Mouse (Mus musculus) heart, adult 18-20 months (tissue): ENCODE results near the gene Tmpo. TPM values are rescaled to one million over a fixed set of nuclear protein-coding genes. Genes with fewer than 3 reads are reported as not detected.

Experiments used
- DNase-seq, 2 experiments: peaks; one replicate each; pipeline ENCODE4 v3.0.0; 2021 to 2022; ENCODE audit warnings: mixed read lengths in 1 of 2
- long read RNA-seq, 2 experiments: library from polyadenylated mRNA; stranded (forward); transcript quantifications; one replicate each; pipeline ENCODE4 v2.0.0; 2021
- total RNA-seq, 2 experiments: library from RNA; stranded (reverse); gene quantifications; 2 replicates each; pipeline ENCODE4 v1.2.3; 2021

Gene Tmpo
- total RNA-seq, result 10 to 100 TPM; 34.0 to 42.4 TPM
- long read RNA-seq, experiment 1, transcript Tmpo-204 (7 exons, 1,953 nt), result major isoform, 6 of 19 reads
- long read RNA-seq, experiment 1, transcript Tmpo-201 (4 exons, 3,772 nt), result minor isoform, 5 of 19 reads
- long read RNA-seq, experiment 1, partial matches to known transcripts, result 0 of 19 reads
- long read RNA-seq, experiment 1, other reads (novel, unspliced or antisense), result 0 of 19 reads
- long read RNA-seq, experiment 2, transcript Tmpo-205 (6 exons, 1,842 nt), result major isoform, 5 of 11 reads
- long read RNA-seq, experiment 2, partial matches to known transcripts, result 0 of 11 reads
- long read RNA-seq, experiment 2, other reads (novel, unspliced or antisense), result 1 of 11 reads

DNA sequence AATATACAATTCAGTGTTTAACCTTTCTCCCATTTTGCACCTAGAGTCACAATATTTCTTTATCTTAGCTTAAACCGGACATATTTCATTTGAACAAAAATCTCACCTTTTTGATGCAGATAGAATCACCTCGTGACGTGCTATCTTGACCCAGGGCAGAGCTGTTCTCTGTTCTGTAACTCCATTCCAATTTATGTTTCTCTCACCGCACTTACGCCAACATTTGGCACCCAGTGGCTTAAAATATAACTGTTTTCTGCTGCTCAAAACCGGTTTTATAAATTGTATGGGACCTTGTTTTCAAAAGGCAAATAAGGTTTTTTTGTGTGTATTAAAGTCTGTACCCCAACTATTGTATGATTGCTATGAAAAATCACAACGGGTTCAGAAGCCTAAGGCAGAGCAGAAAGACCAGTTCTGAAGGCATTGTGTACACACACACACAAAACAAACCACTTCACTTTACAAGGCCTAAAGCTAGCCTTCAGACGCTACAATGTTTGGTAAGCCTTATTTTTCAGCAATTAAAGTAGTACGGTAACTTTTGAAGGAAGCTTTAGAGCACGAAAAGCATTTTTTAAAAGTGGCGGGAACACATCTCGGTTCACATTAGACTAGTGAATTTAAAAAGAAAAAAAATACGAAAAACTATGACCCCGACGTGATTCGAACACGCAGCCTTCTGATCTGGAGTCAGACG is at the start of gene Tmpo:
TSS of gene Tmpo (minus strand) at position 555 of the 700 bp plus-strand sequence.
- no peak for DNase-seq

DNA sequence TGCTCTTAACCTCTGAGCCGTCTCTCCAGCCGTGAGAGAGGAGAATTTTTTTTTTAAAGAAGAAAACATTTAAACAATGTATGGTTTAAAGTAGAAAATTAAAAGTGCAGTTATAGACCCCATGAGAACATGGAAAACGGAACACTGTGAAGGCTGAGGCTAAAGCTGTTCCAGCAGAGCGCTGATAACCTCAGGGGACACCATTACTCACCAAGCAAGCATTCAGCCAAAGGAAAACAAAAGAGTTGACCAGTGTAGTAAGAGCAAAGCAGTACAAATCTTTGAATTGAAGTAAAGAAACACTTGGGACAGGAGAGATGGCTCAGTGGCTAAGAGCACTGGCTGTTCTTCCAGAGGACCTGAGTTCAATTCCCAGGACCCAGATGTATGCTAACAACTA is 49.3 kb upstream of the Tmpo start:
- DNase-seq, result peak; percentile 71 to 84

DNA sequence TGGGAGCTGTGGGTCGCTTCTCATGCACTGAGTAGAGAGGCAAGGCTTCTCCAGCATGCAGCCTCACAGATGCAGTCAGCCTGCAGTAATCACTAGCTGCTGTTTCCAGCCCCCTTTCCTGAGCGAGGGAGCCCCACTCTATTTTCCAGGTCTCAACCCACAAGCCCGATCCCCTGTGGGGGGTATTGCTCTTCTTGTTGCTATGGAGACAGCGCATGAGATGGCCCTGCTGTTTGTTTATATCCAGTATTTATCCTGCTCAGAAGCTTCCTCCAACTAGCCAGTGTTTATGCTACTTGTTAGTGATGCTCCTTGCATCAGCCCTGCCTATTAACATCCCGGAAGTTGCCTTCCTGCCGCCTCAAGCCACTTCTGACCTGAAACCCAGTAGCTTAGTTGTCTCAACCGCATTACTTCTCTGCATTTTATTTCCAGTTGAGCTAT is 48.4 kb upstream of the Tmpo start:
- DNase-seq, result peak in 1 of 2 experiments; percentile 37

DNA sequence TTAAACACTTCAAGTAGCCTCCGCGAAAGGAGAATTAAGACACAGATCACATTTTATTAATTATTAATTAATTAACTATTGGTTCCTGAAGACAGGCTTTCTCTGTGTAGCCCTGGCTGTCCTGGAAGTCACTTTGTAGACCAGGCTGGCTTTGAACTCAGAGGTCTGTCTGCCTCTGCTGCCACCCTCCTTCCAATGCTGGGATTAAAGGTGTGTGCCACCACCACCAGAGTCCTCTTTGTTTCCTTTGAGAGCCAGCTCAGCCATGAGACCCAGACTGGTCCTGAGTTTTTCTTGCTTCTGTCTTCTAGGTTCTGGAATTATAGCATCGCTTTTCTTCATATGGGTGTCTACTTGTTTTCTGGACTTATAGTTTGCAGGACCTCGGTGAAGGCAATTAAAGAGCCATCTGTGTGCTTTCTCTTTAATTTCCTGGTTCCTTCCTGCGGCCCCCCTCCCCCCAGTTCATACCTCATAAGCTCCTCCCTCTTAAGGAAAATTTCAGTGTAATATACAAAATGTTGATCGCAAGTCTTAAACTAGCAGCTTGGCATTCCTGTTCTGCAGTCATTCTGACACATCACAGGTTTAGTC is 47.9 kb upstream of the Tmpo start:
- DNase-seq, result no peak

DNA sequence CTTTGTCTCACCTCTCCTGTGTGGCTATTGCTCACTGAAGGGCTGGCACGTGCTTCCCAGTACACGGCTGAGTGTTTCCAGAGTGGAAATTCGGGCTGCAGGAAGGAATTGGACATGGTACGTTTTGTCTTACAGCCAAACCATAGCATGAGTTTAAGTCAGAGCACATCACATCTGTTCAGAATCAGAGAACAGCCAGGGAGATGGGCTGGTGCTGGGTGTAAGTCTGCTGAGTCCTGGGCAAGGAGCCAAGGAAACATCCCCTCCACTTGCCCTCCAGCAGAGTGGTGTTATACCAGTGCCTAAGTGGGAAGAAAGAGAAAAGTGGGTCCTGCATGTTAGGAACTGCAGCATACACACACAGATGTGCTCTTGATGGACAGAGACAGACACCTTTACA is 45.9 kb upstream of the Tmpo start:
- no peak for DNase-seq

DNA sequence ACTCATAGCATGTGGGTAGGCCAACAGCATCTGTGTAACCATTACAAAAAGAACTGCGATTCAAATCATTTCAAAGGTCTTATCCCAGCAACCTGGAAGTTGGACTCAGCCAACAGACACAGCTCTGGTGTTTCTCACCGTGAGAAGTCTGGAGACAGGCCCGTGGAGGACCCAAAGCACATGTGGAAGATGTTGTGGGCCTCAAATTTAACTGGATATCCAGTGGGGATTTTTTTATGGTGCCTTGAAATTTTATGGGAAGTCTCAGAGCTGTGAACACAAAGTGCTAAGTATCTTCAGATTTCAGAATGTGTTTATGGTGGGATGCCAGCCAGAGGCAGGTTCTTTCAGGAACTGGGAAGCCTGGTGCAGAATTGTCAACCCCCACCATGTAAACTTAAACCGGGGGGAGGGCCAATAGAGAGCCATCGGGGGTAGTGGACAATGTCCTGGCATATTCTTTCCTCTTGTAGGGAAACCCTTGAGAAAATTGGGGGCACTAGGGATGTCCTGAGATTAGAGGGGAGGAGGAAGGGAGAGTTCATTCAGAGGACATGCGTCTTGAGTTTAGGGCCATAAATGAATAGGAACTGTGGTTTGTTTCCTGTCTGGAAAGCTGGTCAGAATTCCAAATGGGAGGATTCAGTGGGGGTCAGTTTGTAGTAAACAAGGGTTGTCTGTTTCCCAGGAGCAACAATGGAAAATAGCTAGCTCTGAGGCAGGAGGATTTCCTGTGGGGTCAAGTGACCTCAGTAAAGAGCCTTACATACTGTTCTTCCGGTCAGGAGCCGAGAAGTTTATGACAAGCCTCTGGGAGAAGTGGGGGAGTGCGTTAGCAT is 41.5 kb upstream of the Tmpo start:
- DNase-seq, result peak in 1 of 2 experiments; percentile 19

DNA sequence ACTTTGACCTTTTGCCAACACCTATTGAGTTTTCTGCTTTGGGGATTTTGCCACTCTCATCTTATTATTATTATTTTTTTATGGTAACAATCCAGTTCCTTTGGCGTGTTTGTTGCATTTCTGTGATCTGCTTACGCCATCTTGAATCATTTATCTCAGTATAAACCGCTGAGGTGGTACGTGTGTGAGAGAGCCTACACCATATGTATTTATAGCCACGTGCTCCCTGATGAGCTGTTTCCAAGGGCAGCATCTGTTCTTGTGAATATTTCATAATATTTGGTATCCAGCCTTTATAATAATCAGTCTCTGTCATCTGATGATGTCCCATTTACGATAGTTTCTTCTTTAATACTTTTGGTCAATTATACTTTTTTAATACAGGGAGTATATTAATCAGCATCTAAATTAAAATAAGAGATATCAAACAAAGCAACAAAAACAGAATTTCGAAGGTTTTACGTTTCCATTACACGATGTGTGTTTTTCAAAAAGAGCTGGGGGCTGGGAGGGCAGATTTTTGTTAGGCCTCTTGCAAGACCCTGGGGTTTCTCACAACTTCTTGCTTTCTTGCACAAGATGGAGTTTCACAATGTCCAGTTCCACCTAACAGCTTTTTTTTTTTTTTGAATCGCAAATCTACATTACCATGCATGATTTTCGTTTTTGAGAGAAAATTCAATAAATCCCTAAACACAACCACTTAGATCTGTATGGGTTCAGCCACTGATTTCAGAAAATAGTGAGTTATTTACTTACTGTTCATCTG is 28.0 kb upstream of the Tmpo start:
- DNase-seq, result no peak

DNA sequence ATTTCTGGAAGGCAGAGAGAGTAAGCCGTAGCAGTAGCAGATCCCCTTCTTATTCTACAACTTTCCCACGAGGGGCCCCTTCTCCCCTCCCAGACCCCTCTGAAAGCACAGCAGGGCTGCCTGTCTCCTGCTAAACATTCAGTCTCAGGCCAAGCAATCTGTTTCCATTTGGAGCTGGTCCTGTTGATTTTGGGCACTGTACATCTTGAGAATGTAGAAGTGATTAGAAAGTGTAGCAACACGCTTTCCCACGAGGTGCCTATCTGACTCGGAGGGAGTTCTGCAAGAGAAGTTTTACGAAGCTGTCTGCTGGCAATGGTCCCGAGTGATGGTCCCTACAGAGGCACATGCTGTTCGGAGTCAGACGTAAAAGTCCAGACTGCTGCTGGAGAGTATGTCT is 27.3 kb upstream of the Tmpo start:
- DNase-seq, result peak; percentile 53 to 59

DNA sequence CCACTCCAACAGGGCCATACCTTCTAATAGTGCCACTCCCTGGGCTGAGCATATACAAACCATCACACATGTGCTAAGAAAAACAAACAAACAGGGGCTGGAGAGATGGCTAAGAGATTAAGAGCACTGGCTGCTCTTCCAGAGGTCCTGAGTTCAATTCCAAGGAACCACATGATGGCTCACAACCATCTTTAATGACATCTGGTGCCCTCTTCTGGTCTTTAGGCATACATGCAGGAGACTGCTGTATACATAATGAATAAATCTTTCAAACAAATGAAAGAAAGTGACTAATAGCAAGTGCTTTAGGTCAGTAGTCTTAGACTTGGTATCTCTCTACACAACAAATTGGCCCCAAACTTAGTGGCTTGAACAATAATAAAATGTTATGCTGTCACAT is 26.2 kb upstream of the Tmpo start:
- no peak for DNase-seq

DNA sequence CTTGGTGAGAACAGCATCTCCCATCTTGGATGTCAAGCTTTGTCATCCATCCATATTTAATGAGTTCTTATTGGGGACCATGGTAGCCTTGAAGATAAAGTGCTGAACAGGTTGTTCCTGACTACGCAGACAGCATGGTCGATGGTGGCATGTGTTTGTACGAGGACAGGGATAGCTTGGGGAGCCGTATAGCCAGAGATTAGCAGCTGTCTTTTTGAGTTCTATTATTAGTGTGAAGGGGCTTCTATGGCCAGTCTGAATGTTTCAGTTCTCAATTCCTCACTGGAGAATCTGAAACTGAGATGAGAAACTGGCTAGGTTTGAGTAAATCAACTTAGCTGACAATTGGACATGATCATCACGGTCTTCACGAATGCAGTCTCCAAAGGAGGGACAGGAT is 24.5 kb upstream of the Tmpo start:
- no peak for DNase-seq

DNA sequence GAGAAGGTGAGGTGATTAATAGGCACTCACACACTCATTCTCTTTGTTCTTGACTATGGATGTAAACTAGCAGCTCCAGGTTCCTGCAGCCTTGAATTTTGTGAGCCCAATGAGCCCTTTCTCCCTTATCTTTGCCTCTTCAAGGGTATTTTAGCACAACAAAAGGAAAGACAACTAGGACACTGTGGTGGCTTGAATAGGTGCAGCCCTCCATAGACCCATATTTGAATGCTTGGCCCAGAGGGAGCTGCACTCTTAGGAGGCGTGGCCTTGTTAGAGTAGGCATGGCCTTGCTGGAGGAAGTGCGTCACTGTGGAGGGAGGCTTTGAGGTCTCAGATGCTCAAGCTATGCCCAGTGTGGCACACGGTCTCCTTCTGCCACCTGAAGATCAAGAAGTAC is 19.5 kb upstream of the Tmpo start:
- DNase-seq, result no peak

DNA sequence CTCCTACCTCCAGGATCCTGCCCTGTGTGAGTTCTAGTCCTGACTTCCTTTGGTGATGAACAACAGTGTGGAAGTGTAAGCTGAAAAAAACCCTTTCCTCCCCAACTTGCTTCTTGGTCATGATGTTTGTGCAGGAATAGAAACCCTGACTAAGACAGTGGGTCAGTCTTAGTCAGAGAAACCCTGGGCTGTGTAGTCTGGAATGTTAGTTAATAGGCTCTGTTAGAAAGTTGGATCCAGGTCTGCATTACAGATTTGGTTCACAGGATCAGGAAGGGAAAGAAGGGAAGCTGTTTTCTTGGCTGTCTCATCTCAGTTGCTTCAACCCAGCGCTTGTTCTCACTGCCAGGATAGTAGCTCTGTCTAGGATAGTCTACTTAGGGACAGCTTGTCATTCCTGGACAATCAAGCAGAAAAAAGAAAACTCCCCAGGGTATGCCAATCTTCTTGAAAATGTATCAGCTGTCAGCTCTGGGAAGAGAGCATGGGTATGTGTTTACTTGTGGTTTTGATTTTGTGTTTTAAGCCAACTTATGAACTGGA is 18.2 kb upstream of the Tmpo start:
- no peak for DNase-seq

DNA sequence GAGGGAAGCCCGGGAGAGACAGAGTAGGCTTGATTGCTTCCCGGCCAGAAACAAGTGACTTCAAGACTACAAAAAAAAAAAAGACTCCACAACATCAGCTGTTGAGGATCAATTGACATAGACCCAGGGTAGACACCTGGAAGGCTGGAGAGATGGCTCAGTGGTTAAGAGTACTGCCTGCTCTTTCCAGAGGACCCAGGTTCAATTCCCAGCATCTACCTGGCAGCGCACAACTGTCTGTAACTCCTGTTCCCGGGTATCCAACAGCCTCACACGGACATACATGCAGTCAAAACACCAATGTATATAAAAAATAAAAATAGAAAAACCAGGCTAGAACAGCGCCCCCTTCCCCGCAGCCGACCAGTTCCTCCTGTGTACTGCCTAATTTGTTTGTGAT is 16.6 kb upstream of the Tmpo start:
- no peak for DNase-seq

DNA sequence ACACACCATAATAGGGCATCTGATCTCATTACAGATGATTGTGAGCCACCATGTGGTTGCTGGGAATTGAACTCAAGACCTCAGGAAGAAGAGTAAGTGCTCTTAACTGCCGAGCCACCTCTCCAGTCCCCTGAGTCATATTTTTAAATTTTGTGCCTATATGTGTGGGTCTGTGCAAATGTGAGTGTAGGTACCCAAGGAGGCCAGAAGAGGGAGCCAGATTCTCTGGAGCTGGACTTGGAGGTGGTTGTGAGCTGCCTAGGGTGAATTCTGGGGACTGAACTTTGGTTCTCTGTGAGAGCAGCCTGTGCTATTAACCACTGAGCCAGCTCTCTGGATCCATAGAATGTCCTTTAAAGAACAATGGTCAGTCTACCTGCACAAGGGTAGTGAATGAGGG is 15.7 kb upstream of the Tmpo start:
- no peak for DNase-seq

DNA sequence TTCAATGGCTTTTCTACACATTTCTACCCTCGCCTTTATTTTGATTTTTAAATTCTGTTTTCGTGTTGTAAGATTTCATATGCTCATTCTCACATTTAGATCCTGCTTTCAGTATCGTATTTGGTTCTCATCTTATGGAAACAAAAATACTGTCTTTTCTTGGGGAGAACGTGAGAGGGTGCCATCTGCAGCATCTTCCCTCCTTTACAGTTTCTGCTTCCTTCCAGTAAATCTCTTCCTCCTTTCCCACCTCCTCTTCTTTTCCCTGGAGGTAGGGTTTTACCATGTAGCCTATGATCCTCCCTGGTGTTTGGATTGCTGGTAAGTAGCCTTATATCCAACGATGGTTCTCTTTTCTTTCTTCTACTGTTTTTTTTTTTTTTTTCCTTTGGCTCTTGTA is 14.6 kb upstream of the Tmpo start:
- DNase-seq, result no peak

DNA sequence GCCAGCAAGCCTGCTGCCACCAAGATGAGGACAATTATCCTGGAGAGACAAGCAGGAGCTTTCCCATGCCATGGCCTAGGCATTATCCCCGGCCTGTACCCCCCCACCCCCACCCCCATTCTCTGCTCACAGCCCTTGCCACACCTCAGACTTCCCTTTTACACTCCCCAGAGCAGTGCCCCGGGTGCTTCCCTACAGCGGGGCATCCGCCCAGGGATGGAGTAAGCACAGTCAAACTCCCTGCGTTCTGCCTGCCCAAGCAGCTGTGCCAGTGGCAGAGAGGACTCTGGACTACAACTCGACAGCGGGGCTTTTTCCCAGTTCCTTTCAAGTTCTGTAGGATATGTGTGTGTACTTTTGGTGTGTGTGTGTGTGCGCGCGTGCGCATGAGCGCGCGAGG is 14.0 kb upstream of the Tmpo start:
- DNase-seq, result no peak

DNA sequence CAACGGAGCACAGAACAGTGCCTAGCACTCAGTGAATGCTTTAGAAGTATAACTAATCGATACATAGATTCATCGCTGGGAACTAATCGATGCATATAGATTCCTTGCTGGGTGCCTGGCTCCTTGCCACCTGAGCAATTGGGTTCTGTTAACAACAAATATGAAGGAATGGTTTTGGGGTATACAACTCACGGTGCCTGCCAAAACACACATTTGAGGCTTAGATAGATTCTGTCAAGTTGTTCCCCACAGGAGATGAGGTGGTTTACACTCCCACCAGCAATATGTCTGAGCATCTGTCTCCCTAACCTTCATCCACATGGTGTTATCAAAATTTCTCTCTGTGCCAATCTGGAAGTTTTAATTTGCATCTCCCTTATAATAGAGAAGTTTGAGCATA is 10.7 kb upstream of the Tmpo start:
- no peak for DNase-seq

DNA sequence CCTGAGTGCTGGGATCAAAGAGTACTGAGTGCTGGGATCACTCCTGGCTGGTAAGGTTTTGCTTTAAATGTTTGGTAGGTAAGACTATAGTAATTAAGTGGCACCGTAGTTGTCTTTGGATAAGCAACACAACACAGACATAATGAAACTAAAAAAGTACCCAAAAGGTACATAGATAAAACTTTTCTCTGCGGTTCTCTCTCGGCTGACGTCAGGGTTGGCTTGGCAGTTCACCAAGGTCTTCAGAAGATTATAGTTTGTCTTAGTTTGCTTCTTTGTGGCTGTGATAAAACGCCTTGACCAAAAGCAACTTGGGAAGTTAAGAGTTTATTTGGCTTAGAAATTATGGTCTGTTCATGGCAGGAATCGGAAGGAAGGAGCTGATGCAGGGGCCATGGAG is 8.4 kb upstream of the Tmpo start:
- no peak for DNase-seq

DNA sequence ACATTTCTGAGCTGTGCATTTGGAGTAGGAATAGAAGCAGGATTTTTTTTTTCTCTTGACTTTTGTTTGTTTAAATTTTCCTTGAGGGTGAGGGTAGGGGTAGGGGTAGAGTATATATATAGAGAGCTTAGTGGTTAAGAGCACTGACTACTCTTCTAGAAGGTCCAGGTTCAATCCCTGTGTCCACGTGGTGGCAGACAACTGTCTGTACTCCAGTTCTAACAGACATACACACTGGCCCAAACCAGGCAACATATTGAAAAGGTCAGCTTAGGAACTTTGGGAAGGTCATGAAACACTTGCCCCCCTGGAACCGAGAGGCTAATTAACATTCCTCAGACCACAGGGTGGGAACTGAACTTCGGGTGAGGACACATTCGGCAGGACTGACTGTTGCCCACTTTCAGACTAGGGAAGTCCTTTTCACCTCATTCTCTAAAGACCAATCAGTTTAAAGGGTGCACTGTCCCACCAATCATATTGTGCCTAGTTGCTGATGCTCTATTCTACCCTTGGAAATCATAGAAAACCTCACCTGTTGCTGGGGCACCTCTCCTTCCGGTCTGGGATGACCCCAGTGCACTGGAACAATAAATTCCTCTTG is 7.7 kb upstream of the Tmpo start:
- DNase-seq, result no peak

DNA sequence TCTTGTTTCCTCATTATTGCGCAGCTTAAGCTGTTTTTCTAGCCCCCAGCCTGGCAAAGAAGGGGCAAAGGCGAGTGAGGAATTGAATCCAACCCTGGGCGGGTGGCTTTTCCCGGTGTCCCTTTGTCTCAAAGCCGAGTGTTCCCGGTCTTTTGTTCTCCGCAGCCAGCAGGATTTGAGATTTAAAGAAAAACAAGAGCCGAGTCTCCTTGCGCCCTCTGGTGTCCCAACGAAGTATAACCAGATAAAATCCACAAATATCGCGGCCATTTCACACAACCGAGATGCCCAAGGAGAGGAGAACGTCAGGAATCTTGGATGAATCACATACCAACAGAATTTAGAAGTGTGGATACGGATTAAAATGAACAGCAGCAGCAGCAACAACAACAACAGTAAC is 6.8 kb upstream of the Tmpo start:
- DNase-seq, result peak; percentile 87 to 93

DNA sequence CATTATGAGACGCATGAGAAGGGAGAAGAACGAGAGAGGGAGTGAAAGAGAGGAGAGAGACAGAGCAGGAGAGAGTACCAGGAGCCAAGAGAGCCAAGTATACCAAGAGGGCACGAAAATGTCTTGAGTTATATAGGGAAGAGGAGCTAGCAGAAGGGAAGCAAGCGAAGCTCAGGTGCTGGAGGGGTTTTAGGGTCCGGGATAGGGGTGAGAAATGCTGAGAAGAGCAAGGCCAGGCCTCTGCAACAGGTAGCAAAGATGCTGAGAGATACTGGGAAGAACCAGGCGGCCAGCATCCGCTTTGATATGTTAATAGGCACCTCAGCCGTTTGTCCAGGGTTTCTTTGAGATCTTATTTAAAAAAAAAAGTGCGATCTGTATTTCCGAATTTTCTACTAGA is 6.2 kb upstream of the Tmpo start:
- DNase-seq, result no peak
